In the genomic region with DNA sequence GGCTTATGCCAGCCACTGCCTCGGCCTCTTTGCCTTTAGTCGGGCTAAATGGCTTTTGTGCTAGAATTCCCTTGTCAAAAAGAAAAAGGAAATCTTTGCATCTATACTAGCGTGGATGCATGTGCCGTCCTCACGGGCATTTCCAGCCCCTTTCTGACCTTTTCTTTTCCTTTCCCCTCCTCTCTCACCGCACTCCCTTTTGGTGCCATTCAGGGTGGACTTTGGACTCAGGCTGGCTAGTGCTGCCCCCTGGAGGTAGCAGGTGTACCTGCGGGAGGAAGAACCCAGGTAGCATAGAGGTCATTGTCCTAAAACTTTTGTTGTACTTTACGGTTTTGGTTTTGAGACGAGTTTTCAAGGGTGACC, we compare ENCODE assay signal across 8 mouse cellular contexts. TPM values are rescaled to one million over a fixed set of nuclear protein-coding genes. Genes with fewer than 3 reads are reported as not detected.
DNase-seq lines count a peak whose midpoint lies in the region; ATAC-seq and TF ChIP-seq lines count a peak whose summit lies in the region.

No protein-coding gene starts in this region.

- ATAC-seq in embryonic facial prominence, embryonic 15.5 days (ENCODE audit: insufficient number of reproducible peaks, low FRiP score, low TSS enrichment, low read depth): 0 out of 2 replicates have a peak, but pooled peaks have one; percentile 29
- peak; percentile 72 for ATAC-seq in heart, embryonic 12.5 days (ENCODE audit: insufficient number of reproducible peaks, low FRiP score)
- ATAC-seq in kidney, embryonic 16.5 days (ENCODE audit: low FRiP score, low TSS enrichment): peak; percentile 62
- peak; percentile 63 for ATAC-seq in liver, embryonic 14.5 days (ENCODE audit: insufficient read depth)
- ATAC-seq in stomach, embryonic 15.5 days (ENCODE audit: insufficient read depth, low FRiP score, low read depth): peak; percentile 52

- H3K4me2 ChIP-seq in embryonic facial prominence, embryonic 15.5 days (replicated peaks): peak overlapping the region; percentile 82
- H3K4me2 ChIP-seq in heart, embryonic 12.5 days: peak overlapping the region; percentile 96
- peak overlapping the region; percentile 94 for H3K4me2 ChIP-seq in kidney, embryonic 16.5 days (replicated peaks; ENCODE audit: low read depth, low read length)
- peak overlapping the region; percentile 89 for H3K4me2 ChIP-seq in liver, embryonic 14.5 days (ENCODE audit: low read depth)
- H3K4me2 ChIP-seq in stomach, embryonic 15.5 days: peak overlapping the region; percentile 93

- no peak for TF ChIP-seq POLR2A in bone marrow macrophage, adult 2 months (IDR thresholded peaks at IDR 0.05; ENCODE audit: borderline replicate concordance, low read depth, low read length)

- peaks cover 14% of the 10 kb centered on the region for H3K4me1 ChIP-seq in bone marrow macrophage, adult 2 months (ENCODE audit: control insufficient read depth, insufficient read depth, low read length)
- H3K4me1 ChIP-seq in embryonic facial prominence, embryonic 15.5 days: peaks cover 34% of the 10 kb centered on the region
- peaks cover 24% of the 10 kb centered on the region for H3K4me1 ChIP-seq in heart, embryonic 12.5 days (replicated peaks)
- H3K4me1 ChIP-seq in kidney, embryonic 16.5 days (ENCODE audit: insufficient read depth, low read length): peaks cover 15% of the 10 kb centered on the region
- H3K4me1 ChIP-seq in liver, embryonic 14.5 days (replicated peaks; ENCODE audit: control insufficient read depth in 2 of 2, insufficient read depth in 2 of 2, low read length in 1 of 2): peaks cover 6 to 14% of the 10 kb centered on the region in 2 experiments
- no peaks in the 10 kb centered on the region for H3K4me1 ChIP-seq in stomach, embryonic 15.5 days

- no peaks in the 10 kb centered on the region for H3K9me3 ChIP-seq in embryonic facial prominence, embryonic 15.5 days (replicated peaks)
- no peaks in the 10 kb centered on the region for H3K9me3 ChIP-seq in heart, embryonic 12.5 days (replicated peaks)
- no peaks in the 10 kb centered on the region for H3K9me3 ChIP-seq in kidney, embryonic 16.5 days (ENCODE audit: low read length)
- H3K9me3 ChIP-seq in liver, embryonic 14.5 days (ENCODE audit: control insufficient read depth, low read length): no peaks in the 10 kb centered on the region
- H3K9me3 ChIP-seq in stomach, embryonic 15.5 days: no peaks in the 10 kb centered on the region

- H3K27ac ChIP-seq in bone marrow macrophage, adult 2 months (ENCODE audit: insufficient read depth, low read depth, low read length): peak overlapping the region; percentile 95
- peak overlapping the region; percentile 89 for H3K27ac ChIP-seq in embryonic facial prominence, embryonic 15.5 days (replicated peaks)
- peak overlapping the region; percentile 97 for H3K27ac ChIP-seq in heart, embryonic 12.5 days (ENCODE audit: poor library complexity, severe bottlenecking)
- peak overlapping the region; percentile 96 for H3K27ac ChIP-seq in kidney, embryonic 16.5 days (ENCODE audit: low read length)
- H3K27ac ChIP-seq in liver, embryonic 14.5 days: peak overlapping the region; percentile 85
- H3K27ac ChIP-seq in stomach, embryonic 15.5 days: peak overlapping the region; percentile 94

- peak; percentile 89 to 91 for DNase-seq in B cell, adult 2 months
- DNase-seq in liver, embryonic 14.5 days (ENCODE audit: low read depth in 3 of 3, low spot score in 3 of 3): peak in 1 of 3 experiments; percentile 65
- DNase-seq in natural killer cell, adult 2 months (ENCODE audit: low spot score in 2 of 2): peak; percentile 83 to 85

- no peak for TF ChIP-seq EP300 in liver, embryonic 14.5 days (IDR thresholded peaks at IDR 0.05; ENCODE audit: low read depth)

- no peaks in the 10 kb centered on the region for H3K27me3 ChIP-seq in embryonic facial prominence, embryonic 15.5 days
- H3K27me3 ChIP-seq in heart, embryonic 12.5 days (replicated peaks): no peaks in the 10 kb centered on the region
- no peaks in the 10 kb centered on the region for H3K27me3 ChIP-seq in kidney, embryonic 16.5 days (ENCODE audit: insufficient read depth, low read length)
- H3K27me3 ChIP-seq in liver, embryonic 14.5 days (ENCODE audit: control insufficient read depth, insufficient read depth, low read length): no peaks in the 10 kb centered on the region
- H3K27me3 ChIP-seq in stomach, embryonic 15.5 days (replicated peaks): no peaks in the 10 kb centered on the region

- no peaks in the 10 kb centered on the region for H3K36me3 ChIP-seq in embryonic facial prominence, embryonic 15.5 days
- no peaks in the 10 kb centered on the region for H3K36me3 ChIP-seq in heart, embryonic 12.5 days
- H3K36me3 ChIP-seq in kidney, embryonic 16.5 days (ENCODE audit: insufficient read depth, low read length): no peaks in the 10 kb centered on the region
- H3K36me3 ChIP-seq in liver, embryonic 14.5 days (replicated peaks; ENCODE audit: control insufficient read depth, insufficient read depth, low read depth): no peaks in the 10 kb centered on the region
- no peaks in the 10 kb centered on the region for H3K36me3 ChIP-seq in stomach, embryonic 15.5 days

- TF ChIP-seq CTCF in bone marrow macrophage, adult 2 months (IDR thresholded peaks at IDR 0.05; ENCODE audit: low read depth, low read length): peak; percentile 81
- peak; percentile 99 for TF ChIP-seq CTCF in liver, embryonic 14.5 days (IDR thresholded peaks at IDR 0.05; ENCODE audit: low read depth)

- peak overlapping the region; percentile 6 for H3K9ac ChIP-seq in embryonic facial prominence, embryonic 15.5 days
- peak overlapping the region; percentile 73 for H3K9ac ChIP-seq in heart, embryonic 12.5 days
- peak overlapping the region; percentile 73 for H3K9ac ChIP-seq in kidney, embryonic 16.5 days (replicated peaks; ENCODE audit: low read length)
- H3K9ac ChIP-seq in liver, embryonic 14.5 days (replicated peaks): peak overlapping the region; percentile 64
- H3K9ac ChIP-seq in stomach, embryonic 15.5 days: 0 out of 2 replicates have a peak overlapping the region, but pooled peaks have one; percentile 19

- 2% methylated on average over 9 of the region's 9 CpGs for WGBS in embryonic facial prominence, embryonic 15.5 days
- 3% methylated on average over 9 of the region's 9 CpGs for WGBS in heart, embryonic 12.5 days
- 1% methylated on average over 9 of the region's 9 CpGs for WGBS in kidney, embryonic 16.5 days
- 0% methylated on average over 9 of the region's 9 CpGs for WGBS in liver, embryonic 14.5 days (ENCODE audit: insufficient replicate concordance)
- 0% methylated on average over 9 of the region's 9 CpGs for WGBS in stomach, embryonic 15.5 days

- peak overlapping the region; percentile 63 for H3K4me3 ChIP-seq in bone marrow macrophage, adult 2 months (ENCODE audit: insufficient read depth, low read length)
- peak overlapping the region; percentile 39 for H3K4me3 ChIP-seq in embryonic facial prominence, embryonic 15.5 days (replicated peaks)
- H3K4me3 ChIP-seq in heart, embryonic 12.5 days: peak overlapping the region; percentile 53
- H3K4me3 ChIP-seq in kidney, embryonic 16.5 days (ENCODE audit: low read length): peak overlapping the region; percentile 49
- peak overlapping the region; percentile 52 to 67 for H3K4me3 ChIP-seq in liver, embryonic 14.5 days (ENCODE audit: insufficient read depth in 1 of 2, low read depth in 2 of 2, low read length in 2 of 2)
- peak overlapping the region; percentile 39 for H3K4me3 ChIP-seq in stomach, embryonic 15.5 days (replicated peaks)

RNA-seq across cellular contexts. Expression of a gene that starts 21.5 kb away (rescaled TPM):
- polyA plus RNA-seq in bone marrow macrophage, adult 2 months (2012; ENCODE audit: insufficient read depth, insufficient read length, missing spikeins): 23.6 and 29.2 TPM in 2 replicates
- polyA plus RNA-seq in embryonic facial prominence, embryonic 15.5 days (2015; fragmentation: Nextera tagmentation; extraction: Ambion mirVana): 10.8 and 10.9 TPM in 2 replicates
- 9.0 and 9.1 TPM in 2 replicates for polyA plus RNA-seq in heart, embryonic 12.5 days (2016; fragmentation: Nextera tagmentation; extraction: Ambion mirVana)
- polyA plus RNA-seq in kidney, embryonic 16.5 days (2015; fragmentation: Nextera tagmentation; extraction: Ambion mirVana): 9.3 and 10.5 TPM in 2 replicates
- polyA plus RNA-seq in liver, embryonic 14.5 days (2012; rRNA removed): 2.5 and 4.0 TPM in 2 replicates
- polyA plus RNA-seq in liver, embryonic 14.5 days (2014; fragmentation: Nextera tagmentation; extraction: Ambion mirVana): 3.4 and 3.8 TPM in 2 replicates
- 8.4 and 10.4 TPM in 2 replicates for polyA plus RNA-seq in stomach, embryonic 15.5 days (2015; fragmentation: Nextera tagmentation; extraction: Ambion mirVana)

RNA-seq across cellular contexts. Expression of a gene that starts 46.0 kb away (rescaled TPM):
- 60.2 and 65.0 TPM in 2 replicates for polyA plus RNA-seq in bone marrow macrophage, adult 2 months (2012; ENCODE audit: insufficient read depth, insufficient read length, missing spikeins)
- 30.8 and 32.3 TPM in 2 replicates for polyA plus RNA-seq in embryonic facial prominence, embryonic 15.5 days (2015; fragmentation: Nextera tagmentation; extraction: Ambion mirVana)
- 70.1 and 70.6 TPM in 2 replicates for polyA plus RNA-seq in heart, embryonic 12.5 days (2016; fragmentation: Nextera tagmentation; extraction: Ambion mirVana)
- polyA plus RNA-seq in kidney, embryonic 16.5 days (2015; fragmentation: Nextera tagmentation; extraction: Ambion mirVana): 76.4 and 85.2 TPM in 2 replicates
- polyA plus RNA-seq in liver, embryonic 14.5 days (2012; rRNA removed): 1.1 and 2.0 TPM in 2 replicates
- polyA plus RNA-seq in liver, embryonic 14.5 days (2014; fragmentation: Nextera tagmentation; extraction: Ambion mirVana): 0.77 and 0.95 TPM in 2 replicates
- 71.1 and 77.2 TPM in 2 replicates for polyA plus RNA-seq in stomach, embryonic 15.5 days (2015; fragmentation: Nextera tagmentation; extraction: Ambion mirVana)

RNA-seq across cellular contexts. Expression of a gene that starts 58.6 kb away (rescaled TPM):
- polyA plus RNA-seq in bone marrow macrophage, adult 2 months (2012; ENCODE audit: insufficient read depth, insufficient read length, missing spikeins): 2.4 and 3.3 TPM in 2 replicates
- 0.48 and 0.62 TPM in 2 replicates for polyA plus RNA-seq in embryonic facial prominence, embryonic 15.5 days (2015; fragmentation: Nextera tagmentation; extraction: Ambion mirVana)
- polyA plus RNA-seq in heart, embryonic 12.5 days (2016; fragmentation: Nextera tagmentation; extraction: Ambion mirVana): 0.19 and 0.37 TPM in 2 replicates
- 4.3 and 5.4 TPM in 2 replicates for polyA plus RNA-seq in kidney, embryonic 16.5 days (2015; fragmentation: Nextera tagmentation; extraction: Ambion mirVana)
- 2.1 and 2.6 TPM in 2 replicates for polyA plus RNA-seq in liver, embryonic 14.5 days (2012; rRNA removed)
- 2.2 and 2.7 TPM in 2 replicates for polyA plus RNA-seq in liver, embryonic 14.5 days (2014; fragmentation: Nextera tagmentation; extraction: Ambion mirVana)
- polyA plus RNA-seq in stomach, embryonic 15.5 days (2015; fragmentation: Nextera tagmentation; extraction: Ambion mirVana): 4.0 and 6.1 TPM in 2 replicates

Comparison
In these comparisons a context has a peak if more than half of its experiments do, and no peak if none do; other contexts are left out.
1. H3K9ac ChIP-seq: peak in every context shown above with its lines; median percentile 73 in heart, embryonic 12.5 days; 73 in kidney, embryonic 16.5 days; 64 in liver, embryonic 14.5 days; 19 in stomach, embryonic 15.5 days; 6 in embryonic facial prominence, embryonic 15.5 days.
2. RNA of a gene that starts 46.0 kb away (polyA plus RNA-seq): 76.4 to 85.2 TPM in kidney, embryonic 16.5 days, 71.1 to 77.2 TPM in stomach, embryonic 15.5 days, 70.1 to 70.6 TPM in heart, embryonic 12.5 days, 60.2 to 65.0 TPM in bone marrow macrophage, adult 2 months and 30.8 to 32.3 TPM in embryonic facial prominence, embryonic 15.5 days; 0.77 to 2.0 TPM in liver, embryonic 14.5 days; every median in the first group is over 10 times any median in the second.
3. Peak in every context shown above with its lines, with median percentiles within 50 percentile points of each other: H3K27ac ChIP-seq, H3K4me3 ChIP-seq, ATAC-seq and H3K4me2 ChIP-seq.